Mouse (Mus musculus): ENCODE measurements around the gene Trim40.

GRCm38 (mm10) chr17:36839931-36840330 lies 50.0 kb downstream of the Trim40 start:
- no peak for TF ChIP-seq CTCF (IDR thresholded peaks at IDR 0.05; ENCODE audit: low read depth)
- TF ChIP-seq EP300 (IDR thresholded peaks at IDR 0.05; ENCODE audit: low read depth) = no peak
